Mouse (Mus musculus) erythroblast, adult 5-6 weeks (primary cell): ENCODE data around the gene Tas2r135. TPM values are rescaled to one million over a fixed set of nuclear protein-coding genes. Genes with fewer than 3 reads are reported as not detected.
A peak's percentile ranks its signal among the peaks of the same experiment; 100 is the strongest.

Experiments used
- ATAC-seq: replicated peaks from 2 replicates; pipeline ENCODE4 v1.8.0; 2016; ENCODE audit warnings: moderate number of reproducible peaks, mild to moderate bottlenecking, moderate TSS enrichment, inconsistent platforms; ENCODE audit not compliant: poor library complexity, low FRiP score, severe bottlenecking
- total RNA-seq, 2 experiments: library from RNA; stranded (forward) in 1 of 2; stranded (reverse) in 1 of 2; fragments of 150-400 nt in 1 of 2; fragments of 200-764, 138-1000 nt in 1 of 2; gene quantifications; 2 replicates each; pipeline versions ENCODE4 v1.2.3 to v1.2.4; 2015 to 2017; ENCODE audit warnings: low replicate concordance in 2 of 2

The Tas2r135 gene
- total RNA-seq, 2 experiments from 2014 or later = not detected

DNA sequence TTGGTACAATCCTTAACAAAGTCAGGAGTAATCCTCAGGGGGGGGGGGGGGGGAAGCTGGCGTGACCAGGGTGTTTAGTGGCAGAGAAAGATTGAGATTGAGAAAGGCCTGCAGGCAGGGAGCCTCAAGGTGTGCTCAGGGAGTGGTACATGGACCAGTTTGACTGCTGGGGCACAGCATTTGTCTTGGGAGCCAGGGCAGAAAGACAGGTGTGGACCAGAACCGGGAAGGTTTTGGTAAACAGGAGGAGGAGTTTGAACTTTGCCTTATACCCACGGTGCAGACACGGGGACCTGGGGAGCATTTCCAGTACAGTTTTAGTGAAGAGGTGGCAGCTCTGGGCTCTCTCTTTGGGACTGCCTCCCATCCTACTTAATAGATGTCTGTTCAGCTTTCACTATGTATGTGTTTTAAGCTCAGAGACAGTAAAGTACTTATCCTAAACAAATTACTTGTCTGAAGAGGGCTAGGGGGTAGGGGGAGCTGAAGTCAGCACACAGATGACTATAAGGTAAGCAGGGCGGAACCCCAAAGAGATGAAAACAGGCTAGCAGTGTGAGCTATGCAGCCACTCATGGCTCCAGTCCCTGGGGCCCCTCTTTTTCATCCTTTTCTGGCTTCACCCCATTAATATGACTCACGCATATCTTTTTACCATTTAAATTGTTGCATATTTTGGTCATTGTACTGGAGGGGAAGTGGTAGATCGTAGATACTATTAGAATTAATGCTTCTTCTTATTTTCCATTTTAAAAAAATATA is 31.4 kb upstream of the Tas2r135 start:
- no peak for ATAC-seq

DNA sequence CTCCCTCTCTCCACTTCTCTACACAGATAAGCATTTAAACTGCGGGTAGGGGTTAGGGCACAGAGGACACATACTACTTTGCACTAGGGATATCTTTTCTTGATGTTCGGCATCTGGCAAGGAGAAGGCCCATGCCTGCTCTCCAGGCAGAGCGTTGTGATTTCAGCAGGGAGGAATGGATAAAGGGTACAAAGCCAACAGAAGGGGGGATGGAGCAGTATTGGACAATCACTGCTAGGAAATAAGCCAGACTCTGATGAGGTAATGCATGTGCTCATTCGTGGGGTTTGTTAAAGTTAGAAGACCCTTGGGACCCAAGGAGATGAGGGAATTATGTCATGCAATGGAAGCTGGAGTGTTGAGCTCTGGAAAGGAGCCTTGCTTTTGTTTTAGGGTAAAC is 30.5 kb upstream of the Tas2r135 start:
- no peak for ATAC-seq

DNA sequence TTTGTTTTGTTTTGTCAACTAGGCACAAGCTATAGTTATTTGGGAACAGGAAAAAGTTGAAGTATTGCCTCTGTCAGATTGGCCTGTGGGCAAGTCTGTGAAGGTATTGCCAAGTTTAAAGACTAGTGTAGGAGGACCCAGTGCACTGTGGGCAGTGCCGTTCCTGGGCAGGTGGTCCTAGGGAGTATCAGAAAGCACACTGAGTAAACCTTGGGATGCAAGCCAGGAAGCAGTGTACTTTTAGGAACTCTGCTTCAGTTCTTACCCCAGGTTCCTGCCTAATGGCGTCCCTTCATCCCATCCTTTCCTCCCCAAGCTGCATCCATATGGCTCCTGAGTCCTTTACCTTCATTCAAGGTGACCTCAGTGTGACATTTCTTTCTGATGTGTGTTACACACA is 30.1 kb upstream of the Tas2r135 start:
- ATAC-seq = no peak

DNA sequence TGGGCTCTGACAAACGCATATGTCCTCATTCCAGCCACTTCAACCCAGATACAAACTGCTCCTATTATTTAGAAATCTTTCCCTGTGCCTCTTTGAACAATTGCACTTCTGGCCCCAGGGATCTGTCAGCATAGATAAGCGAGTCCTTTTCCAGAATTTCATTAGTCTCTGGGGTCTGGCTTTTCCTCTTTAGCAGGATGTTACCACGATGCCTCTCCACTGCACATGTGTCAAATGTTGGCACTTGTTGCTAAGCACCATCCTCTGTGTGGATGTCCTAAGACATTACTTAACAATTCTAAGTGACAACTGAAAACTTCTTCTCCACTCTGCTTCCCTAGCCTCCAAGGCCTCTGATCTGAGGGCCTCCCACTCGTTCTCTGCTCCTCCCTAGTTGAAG is 29.2 kb upstream of the Tas2r135 start:
- no peak for ATAC-seq

DNA sequence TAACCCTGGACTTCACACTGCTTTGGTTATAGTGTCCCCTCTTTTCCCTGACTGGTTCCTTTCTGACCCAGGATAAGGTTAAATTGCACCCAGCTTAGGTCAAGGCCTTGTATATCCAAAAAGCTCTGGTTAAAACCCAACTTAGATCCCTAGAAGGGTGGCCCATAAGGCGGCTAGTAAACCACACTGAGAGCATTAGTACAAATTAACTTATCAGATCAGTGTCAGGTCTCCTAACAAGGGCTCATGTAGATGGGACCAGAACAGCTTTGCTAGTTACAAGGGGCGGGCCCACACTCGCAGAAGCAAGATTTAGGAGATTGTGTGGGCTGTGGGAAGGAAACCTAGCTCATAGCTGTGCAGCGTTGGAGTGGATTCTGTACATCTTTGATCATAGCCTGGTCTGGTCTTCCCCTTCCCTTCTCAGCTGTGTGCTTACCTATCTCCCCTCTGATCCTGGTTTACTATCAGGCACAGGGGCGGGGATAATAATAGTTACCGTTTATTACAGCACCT is 28.7 kb upstream of the Tas2r135 start:
- no peak for ATAC-seq

DNA sequence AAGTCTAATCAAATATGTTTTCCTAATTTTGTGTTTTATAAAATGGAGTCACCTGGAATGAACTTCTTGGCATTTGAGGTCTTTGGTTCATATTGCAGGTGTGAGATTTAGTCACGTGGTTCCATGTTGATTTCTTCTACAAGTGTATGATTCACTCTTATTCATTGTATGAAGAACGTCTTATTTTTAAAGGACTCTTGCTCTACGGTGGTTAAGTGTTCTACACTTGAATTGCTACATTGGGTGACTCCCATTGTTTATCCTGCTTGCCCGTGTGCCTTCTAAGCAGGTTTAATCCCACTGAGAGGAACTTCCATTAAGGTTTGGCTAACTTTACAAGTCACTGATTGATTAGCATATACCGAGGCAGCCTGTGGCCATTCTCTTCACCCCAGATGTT is 28.0 kb upstream of the Tas2r135 start:
- no peak for ATAC-seq

- ATAC-seq = no peak
Measured at GRCm38 (mm10) chr6:42379551-42379950, 25.7 kb upstream of the Tas2r135 start.

DNA sequence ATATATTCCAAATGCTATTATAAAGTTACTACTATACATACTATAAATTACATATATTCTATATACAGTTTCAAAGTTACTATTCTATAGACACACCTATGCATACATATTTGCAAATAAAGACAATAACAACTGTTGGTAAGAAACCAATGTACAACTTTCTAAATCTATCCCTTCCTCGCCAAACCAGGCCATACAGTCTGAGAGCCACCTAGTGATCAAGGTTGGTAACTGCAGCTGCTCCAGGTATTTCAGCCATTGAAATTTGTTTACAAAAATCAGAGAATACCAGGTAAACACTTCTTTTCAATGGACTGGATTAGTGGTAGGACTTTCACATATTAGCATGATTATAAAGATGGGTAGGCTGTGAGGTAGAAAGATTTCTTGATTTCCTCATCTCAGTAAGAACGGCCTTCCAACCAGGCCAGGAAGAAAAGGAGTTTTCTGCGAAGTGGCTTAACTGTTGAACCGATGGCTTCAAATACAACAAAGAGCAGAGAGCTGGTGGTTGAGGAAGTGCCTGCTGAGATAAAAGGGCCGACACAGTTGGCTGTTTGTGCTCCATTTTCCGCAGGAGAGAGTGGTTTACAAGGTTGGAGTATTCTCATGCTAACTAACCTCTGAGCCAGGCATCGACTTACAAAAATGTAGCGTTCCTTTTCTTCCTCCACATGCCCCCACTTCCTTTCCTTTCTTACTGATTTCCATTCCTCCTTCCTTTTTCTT is 24.7 kb upstream of the Tas2r135 start:
- peak; percentile 57; the same call in 1 of the 2 replicates for ATAC-seq

- no peak for ATAC-seq
Measured at GRCm38 (mm10) chr6:42381221-42381620, 24.0 kb upstream of the Tas2r135 start.

GRCm38 (mm10) chr6:42381916-42382381 is 23.3 kb upstream of the Tas2r135 start:
- ATAC-seq = no peak; the same call in 1 of the 2 replicates

DNA sequence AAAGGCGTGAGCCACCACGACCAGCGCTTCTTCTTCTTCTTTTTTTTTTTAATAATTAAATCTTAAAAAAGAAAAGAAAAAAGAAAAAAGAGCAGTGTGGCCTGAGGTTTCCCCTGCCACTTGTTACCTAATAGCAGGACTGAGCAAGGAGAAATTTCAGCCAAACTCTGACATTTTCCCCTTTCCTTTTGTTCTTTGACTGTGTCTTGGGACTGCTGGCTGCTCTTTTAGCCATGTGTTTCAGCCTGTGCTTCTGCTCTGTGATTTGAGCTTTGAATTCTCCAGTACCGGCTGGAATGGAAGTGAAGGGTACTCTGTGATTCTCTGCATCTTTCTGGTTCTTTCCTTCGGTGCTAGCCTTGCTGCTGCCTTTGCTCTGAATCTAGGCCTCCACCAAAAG is 21.9 kb upstream of the Tas2r135 start:
- ATAC-seq = no peak

DNA sequence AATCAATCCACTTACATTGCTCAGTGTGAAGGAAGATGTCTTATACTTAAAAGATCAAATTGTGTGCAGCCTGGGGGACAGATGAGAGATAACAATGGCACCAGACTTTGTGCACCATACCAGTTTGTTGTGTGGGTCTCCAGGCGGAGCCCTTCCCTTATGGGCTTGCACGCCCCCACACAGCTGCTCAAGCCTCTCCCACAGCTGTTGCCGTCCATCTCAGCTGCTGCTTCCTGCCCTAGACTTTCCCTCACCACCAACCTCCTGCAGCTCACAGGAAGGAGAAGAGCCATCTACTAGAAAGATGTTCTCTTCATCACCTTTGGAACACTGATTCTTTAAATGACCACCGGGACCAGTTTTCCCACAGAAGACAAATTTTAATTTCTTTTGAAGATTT is 19.6 kb upstream of the Tas2r135 start:
- ATAC-seq = no peak

GRCm38 (mm10) chr6:42391796-42392330 is 13.4 kb upstream of the Tas2r135 start:
- ATAC-seq = no peak

GRCm38 (mm10) chr6:42395960-42396809 is 9.0 kb upstream of the Tas2r135 start:
- ATAC-seq = no peak

DNA sequence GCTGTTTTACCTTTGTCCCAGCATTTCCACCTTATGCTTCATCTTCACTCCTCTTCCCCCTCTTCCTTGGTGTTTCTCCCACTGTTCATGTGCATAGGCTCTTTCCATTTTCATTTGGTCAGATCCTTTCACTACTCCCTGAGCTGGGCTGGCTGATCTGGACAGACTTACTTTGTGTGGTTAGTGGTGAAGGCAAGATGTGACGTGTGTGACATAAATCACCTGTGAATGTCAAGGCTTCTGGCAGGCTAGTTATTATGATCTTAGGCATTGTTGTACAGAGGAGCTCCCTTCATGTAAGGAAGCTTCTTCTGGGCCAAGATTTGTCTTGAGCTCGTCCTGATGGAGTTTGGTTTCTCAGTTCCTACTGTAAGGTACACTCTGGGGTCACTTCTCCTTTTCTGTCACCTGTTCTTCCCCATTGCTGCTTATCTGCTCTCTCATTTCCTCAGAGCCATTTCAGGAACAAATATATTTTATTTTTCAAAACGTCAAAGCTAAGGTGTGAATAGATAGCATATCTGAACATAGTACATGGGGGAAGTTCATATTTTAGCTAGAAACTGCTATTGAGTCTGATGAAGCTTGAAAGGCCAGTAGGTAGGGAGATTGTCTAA is 8.1 kb upstream of the Tas2r135 start:
- no peak for ATAC-seq

DNA sequence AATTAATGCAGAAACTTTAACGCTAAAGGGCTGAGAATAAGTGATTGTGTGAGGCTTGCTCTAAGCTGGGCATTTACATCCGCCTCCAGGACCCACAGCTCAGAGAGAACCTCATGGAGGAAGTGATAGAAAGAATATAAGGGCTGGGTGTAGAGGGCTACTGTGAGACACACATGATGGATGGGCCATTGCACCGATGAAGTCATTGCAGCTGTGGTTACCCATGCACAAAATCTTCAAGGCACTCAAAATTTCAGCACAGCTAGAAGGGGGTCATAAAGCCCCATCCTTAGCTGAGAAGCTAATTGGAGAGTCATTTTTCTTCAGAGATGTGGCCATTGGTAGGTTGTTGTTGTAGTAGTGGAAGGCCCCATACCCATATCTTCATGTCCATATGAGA is 6.9 kb upstream of the Tas2r135 start:
- no peak for ATAC-seq

DNA sequence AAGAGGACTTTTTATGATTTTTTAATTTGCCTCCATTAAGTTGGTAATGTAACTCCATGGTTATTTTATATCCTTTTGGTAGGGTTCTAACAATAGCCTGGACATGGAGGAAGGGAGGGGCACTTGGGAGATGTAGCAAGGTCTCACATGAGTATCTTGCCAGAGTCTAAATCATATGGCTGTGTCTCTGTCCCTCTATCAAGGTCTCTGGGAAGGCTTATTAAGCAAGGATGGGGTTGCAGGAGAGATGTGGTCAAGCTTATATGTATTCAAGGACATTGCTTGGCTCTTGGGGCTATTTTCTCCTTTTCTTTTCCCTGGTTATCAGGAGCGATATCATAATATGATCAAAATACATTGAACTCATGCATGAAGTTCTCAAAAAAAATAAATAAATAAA is 6.2 kb upstream of the Tas2r135 start:
- no peak for ATAC-seq

DNA sequence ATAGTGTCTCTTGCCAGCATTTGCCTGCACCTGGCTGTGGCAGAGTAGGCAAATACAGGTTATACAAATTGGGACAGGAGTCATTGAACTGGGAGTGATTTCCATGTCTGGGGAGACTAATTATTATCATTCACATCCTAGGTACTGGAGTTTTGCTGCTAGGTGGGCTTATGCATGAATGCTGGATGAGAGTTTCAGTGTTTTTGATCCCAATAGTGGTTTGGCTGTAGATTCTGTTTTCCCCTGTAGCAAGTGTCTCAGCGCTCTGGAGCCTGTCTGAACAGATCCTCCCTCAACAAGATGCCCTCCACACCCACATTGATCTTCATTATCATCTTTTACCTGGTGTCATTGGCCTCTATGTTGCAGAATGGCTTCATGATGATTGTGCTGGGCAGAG is 5.3 kb upstream of the Tas2r135 start, which contains the start of gene Tas2r143:
Tas2r143 (plus strand) TSS at position 301 of the 400 bp plus-strand sequence.
- ATAC-seq = no peak

- no peak for ATAC-seq
Measured at GRCm38 (mm10) chr6:42419443-42419842, 14.2 kb downstream of the Tas2r135 start.
